Mouse (Mus musculus): Measurements from ENCODE around the gene Pfkfb1. TPM values are rescaled to one million over a fixed set of nuclear protein-coding genes. Genes with fewer than 3 reads are reported as not detected.

The Pfkfb1 gene
- total RNA-seq, 2 experiments from 2014 or later, result 30.0 to 47.1 TPM

DNA sequence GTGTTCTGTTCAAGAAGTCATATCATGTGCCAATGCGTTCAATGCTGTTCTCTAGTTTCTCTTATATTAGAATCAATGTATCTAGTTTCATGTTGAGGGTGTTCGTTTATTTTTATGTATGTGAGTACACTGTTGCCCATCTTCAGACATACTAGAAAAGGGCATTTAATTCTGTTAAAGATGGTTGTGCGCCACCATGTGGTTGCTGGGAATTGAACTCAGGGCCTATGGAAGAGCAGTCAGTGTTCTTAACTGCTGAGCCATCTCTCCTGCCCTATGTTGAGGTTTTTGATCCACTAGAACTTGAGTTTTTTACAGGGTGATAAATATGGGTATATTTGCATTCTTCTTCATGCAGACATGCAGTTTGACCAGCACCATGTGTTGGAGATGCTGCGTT is 74.8 kb downstream of the Pfkfb1 start:
- DNase-seq (ENCODE audit: low spot score), result no peak

- no peak for DNase-seq (ENCODE audit: low spot score)
These were observed 89.5 kb downstream of the Pfkfb1 start for GRCm38 (mm10) chrX:150677505-150677904.

Small RNA genes lying within 50 kb of the gene (microRNA-seq; reads per million reads assigned to microRNA genes)
- gene Mir3620, result not detected

Other genes with a start within 250 kb of the Pfkfb1 start
- 1 to 10 TPM; 5.6 TPM for gene Tmem29, start 129.1 kb upstream of the Pfkfb1 start, total RNA-seq (2021)
- 1 to 10 TPM; 3.3 to 3.5 TPM for gene Alas2, start 40.9 kb upstream of the Pfkfb1 start, total RNA-seq (2021)
- gene Apex2, start 1.6 kb downstream of the Pfkfb1 start, total RNA-seq (2021), result 1 to 10 TPM; 4.0 to 7.3 TPM
- under 1 TPM; 0.14 to 0.25 TPM for gene Tro, start 69.4 kb downstream of the Pfkfb1 start, total RNA-seq (2021)
- 10 to 100 TPM; 10.7 to 11.6 TPM for gene Maged2, start 226.1 kb downstream of the Pfkfb1 start, total RNA-seq (2021)